Mouse (Mus musculus) cerebellum, adult 2 months (tissue): ENCODE results near the gene Tbl1x. TPM values are rescaled to one million over a fixed set of nuclear protein-coding genes. Genes with fewer than 3 reads are reported as not detected.

Experiments
- DNase-seq, 2 experiments: peaks; one replicate each; pipeline ENCODE4 v3.0.0; 2021
- H3K27ac ChIP-seq: fragments of 200-500 bp; 2 replicates; pipeline ENCODE4 v1.5.1; 2012; ENCODE audit warnings: low read length, control low read depth, inconsistent platforms; ENCODE audit not compliant: insufficient read depth
- H3K27me3 ChIP-seq: fragments of 200-500 bp; 2 replicates; pipeline ENCODE4 v1.6.1; 2012; ENCODE audit warnings: inconsistent platforms, mild to moderate bottlenecking, low read length, moderate library complexity; ENCODE audit not compliant: control insufficient read depth, insufficient read depth
- H3K4me1 ChIP-seq: fragments of 200-500 bp; 2 replicates; pipeline ENCODE4 v1.6.1; 2011; ENCODE audit warnings: low read length; ENCODE audit not compliant: control insufficient read depth, insufficient read depth
- H3K4me3 ChIP-seq: fragments of 200-500 bp; replicated peaks from 2 replicates; pipeline ENCODE3; 2011; ENCODE audit warnings: mild to moderate bottlenecking, low read depth, low read length, control low read depth; ENCODE audit not compliant: insufficient read depth
- CTCF ChIP-seq: fragments of 200-500 bp; IDR thresholded peaks from 2 replicates; pipeline ENCODE4 v1.5.1; 2011; ENCODE audit warnings: low read depth, mild to moderate bottlenecking, control low read depth, low read length, moderate library complexity, borderline replicate concordance; ENCODE audit not compliant: insufficient read depth
- POLR2A ChIP-seq: fragments of 200-500 bp; IDR thresholded peaks from 2 replicates; pipeline ENCODE4 v1.6.1; 2011; ENCODE audit warnings: low read length, control low read depth, borderline replicate concordance; ENCODE audit not compliant: insufficient read depth
- whole genome bisulfite sequencing: fragments of 180-500 bp; shearing (Covaris S2); methylation state at CpG from one replicate; pipeline ENCODE4 v1.1.7; 2018; 5-methylcytosine and 5-hydroxymethylcytosine counted together
- polyA plus RNA-seq: library from polyadenylated mRNA; depleted of rRNA; stranded (reverse); fragments of >200 nt; gene quantifications from 2 replicates; pipeline ENCODE4 v1.2.3, GENCODE M21; 2012

Gene Tbl1x
- polyA plus RNA-seq, 1 experiment: 30.1 TPM

DNA sequence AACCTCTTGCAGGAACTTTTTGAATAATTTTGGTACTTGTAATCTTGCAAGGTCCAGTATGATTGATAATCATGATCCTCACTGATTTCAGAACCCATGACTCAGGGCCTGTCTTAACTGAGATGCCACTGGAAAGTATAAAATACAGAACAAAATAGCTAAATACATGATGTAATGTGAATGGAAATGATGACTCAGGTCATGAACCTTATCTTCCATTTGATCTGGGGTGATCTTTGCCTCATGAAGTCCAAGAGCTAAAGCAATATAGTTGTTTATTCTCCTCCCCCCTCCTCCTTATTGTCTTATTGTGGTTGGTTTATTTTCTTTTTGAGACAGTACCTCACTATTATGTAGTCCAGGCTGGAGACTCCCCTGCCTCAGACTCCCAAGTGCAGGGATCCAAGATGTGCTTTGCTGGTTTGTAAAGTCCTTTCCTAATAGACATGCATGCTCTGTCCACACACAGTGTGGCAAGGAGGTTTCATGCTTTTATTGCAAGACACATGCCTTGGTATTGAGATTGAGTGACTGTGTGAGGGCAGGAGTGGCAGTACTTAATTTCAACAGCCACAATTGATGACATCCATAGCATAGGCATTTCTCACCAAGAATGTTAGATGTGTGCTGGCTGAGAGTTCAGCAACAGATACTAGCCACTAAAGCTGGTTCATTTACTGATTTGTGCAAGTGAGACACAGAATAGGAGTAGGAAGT, 34.7 kb downstream of the Tbl1x start:
- no peak for DNase-seq
- Histone ChIP-seq H3K27ac (no peak overlapping the region), H3K27me3 (no peaks in the 10 kb centered on the region), H3K4me3 (no peak overlapping the region), H3K4me1 (0 out of 2 replicates have a peak, but pooled peaks cover 2% of the 10 kb centered on the region)
- TF ChIP-seq POLR2A: no peak
- TF ChIP-seq CTCF: no peak

DNA sequence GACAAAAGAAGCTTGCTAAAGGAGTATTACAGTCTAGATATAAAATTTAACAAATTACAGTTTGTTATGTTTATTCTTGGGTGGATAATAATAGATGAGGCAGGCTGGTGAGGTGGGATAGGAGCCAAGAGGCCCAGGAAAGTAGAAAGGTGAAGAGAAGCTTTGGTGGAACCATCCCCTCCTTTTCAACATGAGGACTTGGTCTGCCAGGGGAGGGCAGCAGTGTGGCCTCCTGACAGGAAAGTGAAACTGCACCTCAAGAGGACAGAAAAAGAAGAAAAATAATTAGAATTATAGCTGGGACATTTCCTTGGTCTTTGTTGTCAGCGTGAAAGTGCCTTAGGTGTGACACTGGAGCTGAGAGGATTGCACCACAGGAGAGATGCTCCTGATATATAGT, 35.6 kb downstream of the Tbl1x start:
- TF ChIP-seq POLR2A (no peak), CTCF (peak; percentile 27; the same call in 1 of the 2 replicates)
- WGBS: 64% methylated on average over 1 of the region's 1 CpGs
- Histone ChIP-seq H3K27me3 (no peaks in the 10 kb centered on the region), H3K4me1 (peaks cover 4% of the 10 kb centered on the region; the same call in 1 of the 2 replicates), H3K4me3 (no peak overlapping the region), H3K27ac (no peak overlapping the region)
- DNase-seq: peak in 1 of 2 experiments; percentile 17

DNA sequence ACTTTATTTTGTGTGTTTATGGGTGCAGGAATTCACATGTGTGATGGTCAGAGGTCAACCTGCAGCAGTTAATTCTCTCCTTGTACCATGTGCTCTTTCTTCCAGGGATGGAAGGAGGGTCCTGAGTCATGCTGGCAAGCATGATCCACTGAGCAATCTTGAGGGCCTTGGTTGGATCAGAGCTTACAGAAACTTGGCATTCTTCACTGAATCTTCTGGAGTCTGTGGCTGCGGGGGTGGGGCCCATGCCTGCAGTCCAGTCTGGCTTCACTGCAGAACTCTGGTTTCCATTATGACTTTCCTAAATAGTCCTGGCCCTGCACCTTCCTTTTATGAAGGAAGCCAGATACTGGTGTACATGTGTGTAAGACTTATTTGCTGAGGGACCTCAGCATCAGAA, 38.1 kb downstream of the Tbl1x start:
- no peak overlapping the region for H3K27ac ChIP-seq
- no peak for TF ChIP-seq POLR2A
- no peak for TF ChIP-seq CTCF
- H3K4me1 ChIP-seq: peaks cover 10% of the 10 kb centered on the region; the same call in 1 of the 2 replicates
- no peak overlapping the region for H3K4me3 ChIP-seq
- DNase-seq: peak in 1 of 2 experiments; percentile 19
- 36% methylated on average over 1 of the region's 1 CpGs for WGBS
- no peaks in the 10 kb centered on the region for H3K27me3 ChIP-seq

DNA sequence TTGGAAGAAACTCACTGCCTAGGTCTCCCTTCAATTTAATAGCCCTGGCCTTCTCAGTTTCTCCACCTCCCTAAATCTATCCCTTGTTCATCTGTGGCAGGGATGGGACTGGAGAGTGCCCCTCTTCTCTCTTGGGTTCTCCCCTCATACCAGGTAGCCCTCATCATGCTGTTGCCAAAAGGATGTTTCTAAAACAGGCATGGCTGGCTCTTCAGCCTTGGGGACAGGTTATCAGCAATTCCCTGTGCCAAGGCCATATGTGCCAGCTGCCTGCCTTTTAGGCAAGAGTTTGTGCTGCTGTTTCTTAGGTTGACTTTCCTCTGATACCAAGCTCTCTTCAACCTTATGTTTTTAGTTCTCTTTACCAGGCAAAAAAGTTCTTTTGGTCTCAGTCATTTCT, 39.6 kb downstream of the Tbl1x start:
- Histone ChIP-seq H3K4me3 (no peak overlapping the region), H3K27me3 (no peaks in the 10 kb centered on the region), H3K4me1 (peaks cover 10% of the 10 kb centered on the region; the same call in 1 of the 2 replicates), H3K27ac (no peak overlapping the region)
- peak in 1 of 2 experiments; percentile 18 for DNase-seq
- TF ChIP-seq CTCF (no peak), POLR2A (no peak)

DNA sequence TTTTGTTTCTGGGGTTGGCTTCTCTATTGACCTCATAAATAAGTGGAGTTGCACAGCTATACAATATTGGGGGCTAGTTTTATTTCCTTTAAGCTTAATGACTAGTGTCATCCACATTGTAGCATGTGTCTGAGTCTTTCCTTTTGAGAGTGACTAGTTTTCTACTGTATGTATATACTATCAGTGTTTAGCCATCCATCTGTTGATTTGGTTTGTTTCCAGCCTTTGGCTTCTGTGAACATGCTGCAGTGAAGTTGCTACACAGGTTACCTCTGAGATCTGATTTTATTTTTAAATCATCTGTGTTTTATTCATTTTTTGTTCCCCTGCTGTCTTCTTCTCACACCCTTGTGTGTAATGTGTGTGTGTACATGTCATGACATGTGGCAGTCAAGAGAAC, 40.5 kb downstream of the Tbl1x start:
- TF ChIP-seq CTCF (no peak), POLR2A (no peak)
- H3K27me3 ChIP-seq: no peaks in the 10 kb centered on the region
- H3K27ac ChIP-seq: no peak overlapping the region
- no peak overlapping the region for H3K4me3 ChIP-seq
- H3K4me1 ChIP-seq: peaks cover 10% of the 10 kb centered on the region; the same call in 1 of the 2 replicates
- peak in 1 of 2 experiments; percentile 65 for DNase-seq

DNA sequence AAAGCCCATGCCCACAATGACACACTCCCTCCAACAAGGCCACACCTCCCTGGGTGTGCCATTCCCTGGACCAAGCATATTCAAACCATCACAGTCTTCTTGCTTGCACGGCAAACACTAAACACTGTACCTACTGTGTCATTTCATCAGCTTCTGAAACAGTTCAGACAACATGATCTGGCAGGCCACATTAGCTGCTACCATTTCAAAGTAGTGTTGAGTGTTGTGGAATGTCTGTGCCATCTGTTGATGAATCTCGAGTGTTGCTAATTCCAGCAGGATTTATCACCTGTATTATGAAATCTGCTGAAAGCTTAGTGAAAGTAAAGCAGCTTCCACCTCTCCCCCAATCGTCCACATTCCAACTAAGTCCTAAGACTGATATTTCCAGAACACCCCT, 41.3 kb downstream of the Tbl1x start:
- Histone ChIP-seq H3K4me1 (peaks cover 7% of the 10 kb centered on the region; the same call in 1 of the 2 replicates), H3K27ac (no peak overlapping the region), H3K27me3 (no peaks in the 10 kb centered on the region), H3K4me3 (no peak overlapping the region)
- DNase-seq: peak in 1 of 2 experiments; percentile 47
- 18% methylated on average over 3 of the region's 3 CpGs for WGBS
- TF ChIP-seq POLR2A: no peak
- TF ChIP-seq CTCF: no peak

DNA sequence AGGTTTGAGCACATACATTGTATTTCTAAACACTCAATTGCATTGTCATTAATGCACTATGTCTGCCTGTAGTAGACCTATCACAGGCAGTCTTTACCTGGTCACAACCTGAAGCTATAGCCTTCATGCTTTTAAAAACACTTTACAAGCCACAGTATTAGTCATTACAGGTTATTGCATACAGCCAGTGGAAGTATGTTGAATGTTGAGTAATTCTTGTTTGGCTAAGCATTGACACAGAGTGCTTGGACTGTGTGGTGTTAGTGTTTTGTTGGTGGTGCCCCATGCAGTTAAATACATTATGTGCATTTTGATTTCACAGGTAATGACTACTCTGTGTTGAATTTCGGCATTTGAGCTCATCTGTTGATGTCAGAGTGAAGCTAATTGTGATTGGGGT, 45.2 kb downstream of the Tbl1x start:
- no peak overlapping the region for H3K4me3 ChIP-seq
- no peaks in the 10 kb centered on the region for H3K27me3 ChIP-seq
- no peak for DNase-seq
- no peak overlapping the region for H3K27ac ChIP-seq
- WGBS: 85% methylated on average over 1 of the region's 1 CpGs
- TF ChIP-seq POLR2A (no peak), CTCF (no peak)
- H3K4me1 ChIP-seq: peaks cover 12% of the 10 kb centered on the region; the same call in 1 of the 2 replicates

DNA sequence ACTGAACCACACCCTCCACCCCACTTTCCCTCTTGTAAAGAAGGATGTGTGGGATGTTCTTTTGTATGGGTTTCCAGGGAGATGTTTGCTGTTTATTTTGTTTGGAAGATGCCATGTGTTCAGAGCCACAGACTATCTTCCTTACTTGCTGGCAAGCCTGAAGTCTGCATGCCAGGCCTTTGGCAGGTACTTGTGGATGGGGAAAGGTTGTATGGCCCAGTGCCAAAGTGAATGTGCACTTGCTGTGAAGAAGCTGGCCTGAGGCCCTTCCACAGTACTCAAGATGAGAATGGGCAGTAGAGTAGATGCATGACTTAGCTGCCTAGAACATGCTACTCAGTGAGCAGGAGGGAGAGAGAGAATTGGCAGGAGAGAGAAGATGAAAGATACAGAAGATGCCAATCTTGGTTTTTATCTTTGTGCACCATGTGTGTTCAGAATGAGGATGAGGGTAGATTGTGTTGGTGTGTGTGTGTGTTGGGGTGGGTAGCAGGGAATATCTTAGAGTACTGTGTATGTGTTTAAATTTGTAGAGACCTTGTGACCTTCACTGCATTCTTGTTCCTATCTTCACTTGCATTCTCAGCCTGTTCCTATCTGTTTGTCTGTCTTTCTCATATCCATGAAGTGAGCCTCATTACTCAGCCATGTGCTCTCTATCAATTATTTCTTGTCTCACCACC, 48.5 kb downstream of the Tbl1x start:
- peak; percentile 71 to 85 for DNase-seq
- TF ChIP-seq POLR2A: no peak
- TF ChIP-seq CTCF: no peak
- H3K4me3 ChIP-seq: no peak overlapping the region

More for the DNA sequence above, 48.5 kb downstream of the Tbl1x start:
- peaks cover 9% of the 10 kb centered on the region; the same call in 1 of the 2 replicates for H3K4me1 ChIP-seq
- no peaks in the 10 kb centered on the region for H3K27me3 ChIP-seq
- H3K27ac ChIP-seq: no peak overlapping the region
